Mouse (Mus musculus): ENCODE measurements around the gene Cmklr1. TPM values are rescaled to one million over a fixed set of nuclear protein-coding genes. Genes with fewer than 3 reads are reported as not detected.

Gene Cmklr1
- polyA plus RNA-seq (2021; fragmentation: Nextera tagmentation): 1.3 and 2.2 TPM in 2 replicates
- long read RNA-seq, experiment 1: 0 reads
- long read RNA-seq, experiment 2, partial matches to known transcripts: 0 of 2 reads
- long read RNA-seq, experiment 2, other reads (novel, unspliced or antisense): 2 of 2 reads

DNA sequence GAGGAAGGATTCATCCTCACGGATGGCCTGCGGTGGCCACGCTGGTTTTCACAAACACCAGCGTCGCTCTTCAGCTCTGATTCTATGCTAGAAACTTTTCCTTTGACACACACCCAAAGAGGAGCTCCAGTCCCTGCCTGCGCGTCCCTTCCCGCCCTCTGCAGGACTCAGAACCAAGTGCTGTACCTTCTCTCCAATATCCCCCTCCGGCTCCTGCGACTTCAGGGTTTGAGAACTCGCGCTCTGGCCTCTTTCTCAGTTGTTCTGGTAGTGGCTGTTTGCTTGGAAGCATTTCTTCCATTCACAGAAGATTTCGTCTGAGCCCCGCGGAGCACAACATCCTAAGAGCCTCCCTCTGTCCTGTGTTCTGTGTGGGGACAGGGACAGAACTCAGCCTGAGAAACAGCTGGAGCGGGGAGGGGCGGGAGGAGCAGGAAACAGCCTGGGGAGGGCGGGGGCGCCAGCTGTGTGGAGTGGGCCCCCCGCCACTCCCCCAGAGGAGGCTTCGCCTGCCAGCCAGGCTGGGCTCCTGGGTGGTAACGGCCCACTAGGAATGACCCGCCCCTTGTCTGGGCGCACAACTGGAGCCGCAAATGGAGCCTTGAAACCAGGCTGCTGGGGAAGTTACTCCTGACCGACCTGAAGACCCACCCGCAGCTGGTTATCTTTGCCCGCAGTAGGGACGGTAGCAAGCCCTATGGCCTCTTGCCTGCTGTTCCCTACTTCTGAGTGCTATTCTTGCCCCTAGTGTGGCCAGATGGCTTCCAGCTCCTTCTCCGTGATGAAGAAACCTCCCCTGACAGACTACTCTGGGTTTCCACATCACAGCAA is at the start of gene Cmklr1:
Cmklr1 (minus strand) TSS at position 392 of the 831 bp plus-strand sequence.

Other genes with a start within 250 kb of the Cmklr1 start
- 23.4 and 24.5 TPM in 2 replicates for gene Wscd2, start 160.1 kb downstream of the Cmklr1 start, polyA plus RNA-seq (2021; fragmentation: Nextera tagmentation)
- gene 1700069L16Rik, start 74.3 kb upstream of the Cmklr1 start, polyA plus RNA-seq (2021; fragmentation: Nextera tagmentation): not detected in 2 replicates
- gene Ficd, start 85.4 kb upstream of the Cmklr1 start, polyA plus RNA-seq (2021; fragmentation: Nextera tagmentation): 15.3 and 15.5 TPM in 2 replicates
- gene Sart3, start 122.1 kb upstream of the Cmklr1 start, polyA plus RNA-seq (2021; fragmentation: Nextera tagmentation): 7.2 and 7.3 TPM in 2 replicates
- 368 and 372 TPM in 2 replicates for gene Iscu, start 122.3 kb upstream of the Cmklr1 start, polyA plus RNA-seq (2021; fragmentation: Nextera tagmentation)
- 26.4 and 27.0 TPM in 2 replicates for gene Tmem119, start 150.1 kb upstream of the Cmklr1 start, polyA plus RNA-seq (2021; fragmentation: Nextera tagmentation)
- 52.2 and 54.3 TPM in 2 replicates for gene Selplg, start 182.2 kb upstream of the Cmklr1 start, polyA plus RNA-seq (2021; fragmentation: Nextera tagmentation)

Measured in layer of hippocampus, adult 6 months (tissue).